Mouse (Mus musculus) retina, postnatal 7 days (tissue): ENCODE data around the gene Aoc1.
"Not testable (repeated sequence)": the region's sequence is repeated elsewhere in the genome, so short reads cannot be mapped to it uniquely, and the experiment has no call there.

Source experiments
- DNase-seq: peaks from one replicate; pipeline ENCODE4 v3.0.0-alpha.2; 2012; ENCODE audit warnings: low read depth, low spot score

Gene Aoc1

DNA sequence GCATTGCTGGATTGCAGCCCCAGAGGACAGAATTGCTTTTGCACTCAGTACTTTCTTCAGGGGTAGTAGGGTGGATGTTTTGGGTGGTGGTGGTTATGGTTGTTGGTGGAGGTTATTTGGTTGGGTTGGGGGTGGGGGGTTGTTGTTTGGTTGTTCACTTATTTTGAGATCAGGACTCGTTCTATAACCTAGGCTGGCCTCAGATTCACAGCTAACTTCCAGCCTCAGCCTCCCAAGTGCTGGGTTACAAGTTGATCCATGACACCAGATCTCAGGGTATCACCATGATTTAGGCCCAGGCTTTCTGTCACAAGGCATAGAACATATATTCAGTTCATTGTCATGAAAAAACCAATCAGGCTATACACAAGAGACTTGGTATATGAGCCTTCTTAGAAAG is 11.8 kb upstream of the Aoc1 start:
- no peak for DNase-seq

DNA sequence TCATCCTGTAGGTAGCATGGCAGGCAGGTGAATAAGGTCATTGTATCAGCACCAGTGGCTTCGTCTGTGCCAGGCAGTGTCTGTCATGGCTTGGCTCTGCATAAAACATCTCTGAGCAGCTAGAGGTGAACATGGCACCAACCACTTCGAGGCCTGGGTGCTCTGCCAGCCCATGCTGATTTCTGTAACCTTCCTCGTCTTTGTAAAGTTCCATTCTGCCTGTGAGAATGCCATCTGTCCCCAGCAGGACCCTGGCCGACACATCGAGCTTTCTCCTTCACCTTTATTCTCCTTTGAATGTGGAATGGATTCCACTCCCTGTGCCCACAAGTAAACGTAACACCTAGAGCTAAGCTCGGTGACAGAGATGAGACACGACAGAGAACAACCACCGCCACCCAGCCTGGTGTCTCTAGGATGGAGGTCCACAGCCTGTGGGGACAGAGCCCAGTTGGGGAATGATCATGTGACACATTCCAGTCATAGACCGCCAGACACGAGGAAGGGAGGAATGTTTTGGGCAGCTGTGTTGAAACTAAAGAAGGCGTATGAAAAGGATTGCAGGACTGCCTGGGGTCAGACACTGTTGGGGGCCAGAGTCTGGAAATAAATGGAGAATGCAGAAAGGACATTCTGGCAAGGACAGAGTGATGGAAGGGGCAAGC is 10.9 kb upstream of the Aoc1 start:
- DNase-seq: no peak

GRCm38 (mm10) chr6:48862816-48863215 is 9.9 kb upstream of the Aoc1 start:
- no peak for DNase-seq

GRCm38 (mm10) chr6:48863488-48863887 is 9.2 kb upstream of the Aoc1 start:
- no peak for DNase-seq

GRCm38 (mm10) chr6:48864181-48864580 is 8.5 kb upstream of the Aoc1 start:
- DNase-seq: no peak

DNA sequence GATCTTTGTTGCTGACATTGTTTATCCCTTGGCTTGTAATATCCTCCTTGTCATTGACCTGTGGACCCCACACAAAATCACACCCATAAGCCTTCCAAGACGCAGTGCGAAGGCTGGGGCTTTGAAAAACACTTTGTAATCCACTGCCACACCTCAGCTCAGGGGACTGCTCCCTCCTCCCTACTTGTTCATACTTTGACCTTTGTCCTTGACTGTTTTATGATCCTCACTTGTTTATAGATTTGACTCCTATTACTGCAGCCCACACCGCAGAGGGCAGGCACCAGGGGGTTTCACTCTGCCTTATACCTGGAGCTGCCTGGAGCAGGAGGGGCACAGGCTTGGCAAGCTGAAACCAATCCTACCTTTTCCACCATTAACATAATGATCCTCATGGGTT is 8.0 kb upstream of the Aoc1 start:
- DNase-seq: no peak

GRCm38 (mm10) chr6:48865152-48865745 is 7.4 kb upstream of the Aoc1 start:
- no peak for DNase-seq

DNA sequence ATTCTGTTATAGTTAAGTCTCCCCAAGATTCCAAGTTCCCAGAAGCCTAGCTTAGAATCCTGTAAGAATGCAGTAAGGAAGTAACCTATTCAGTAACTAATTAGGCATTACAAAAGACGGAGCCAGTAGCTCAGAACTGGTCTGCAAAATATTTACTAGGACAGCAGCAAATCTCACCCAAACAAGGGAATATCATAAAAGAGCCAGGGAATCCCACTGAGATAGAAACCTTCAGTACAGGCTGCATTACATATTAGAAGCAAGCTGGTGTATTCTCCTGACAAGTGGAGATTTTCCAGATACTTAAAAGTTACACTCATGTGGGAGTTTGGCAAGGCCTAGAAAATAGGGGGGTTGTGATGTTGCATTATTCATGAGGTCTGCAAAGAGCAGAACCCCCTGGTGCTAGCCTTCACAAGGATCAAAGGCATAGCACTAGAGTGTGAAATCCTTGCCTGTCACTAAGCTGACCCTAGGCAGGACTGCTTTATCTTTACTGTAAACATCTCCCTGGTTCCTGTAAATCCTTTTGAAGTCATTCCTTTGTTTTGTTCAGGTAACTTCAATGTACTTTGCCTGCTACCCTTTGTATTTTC is 6.2 kb upstream of the Aoc1 start:
- not testable (repeated sequence) for DNase-seq

DNA sequence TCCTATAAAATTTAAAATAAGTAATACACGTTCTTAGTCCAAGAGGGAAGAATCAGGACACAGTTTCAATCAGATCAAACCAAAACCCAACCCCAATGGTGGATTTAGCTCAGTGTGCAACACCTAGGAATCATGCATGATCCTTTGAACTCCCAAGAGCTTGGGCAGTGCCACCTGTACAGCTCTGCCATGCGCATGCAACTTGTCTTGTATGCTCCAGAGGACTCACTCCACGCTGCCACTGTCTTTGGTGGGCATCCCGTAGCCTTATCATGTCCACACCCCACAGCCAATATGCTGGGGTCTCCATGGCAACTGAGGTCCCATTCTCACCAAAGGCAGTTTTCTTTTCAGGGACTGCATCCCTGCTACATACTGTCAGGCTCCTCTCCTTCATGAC is 5.5 kb upstream of the Aoc1 start:
- no peak for DNase-seq

DNA sequence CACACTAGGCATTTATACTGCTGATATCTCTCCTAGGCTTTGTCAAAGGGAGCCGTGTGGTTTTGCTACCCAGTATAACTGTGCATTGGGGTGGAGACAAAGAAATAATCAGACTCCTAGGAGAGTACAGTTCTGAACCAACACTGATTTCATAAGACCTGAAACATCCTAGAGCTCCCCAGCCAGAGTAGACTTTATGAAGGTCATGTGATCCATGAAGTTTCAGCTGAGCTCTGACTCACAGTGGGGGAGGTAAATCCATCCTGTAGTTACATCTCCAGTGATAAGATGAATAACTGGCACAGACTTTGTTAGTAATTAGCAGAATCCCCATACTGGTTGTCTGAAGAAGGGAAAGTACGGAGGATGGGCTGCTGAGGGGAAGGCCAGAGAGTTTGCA is 2.9 kb upstream of the Aoc1 start:
- DNase-seq: no peak

GRCm38 (mm10) chr6:48874576-48874975 is 1.9 kb downstream of the Aoc1 start:
- DNase-seq: no peak

DNA sequence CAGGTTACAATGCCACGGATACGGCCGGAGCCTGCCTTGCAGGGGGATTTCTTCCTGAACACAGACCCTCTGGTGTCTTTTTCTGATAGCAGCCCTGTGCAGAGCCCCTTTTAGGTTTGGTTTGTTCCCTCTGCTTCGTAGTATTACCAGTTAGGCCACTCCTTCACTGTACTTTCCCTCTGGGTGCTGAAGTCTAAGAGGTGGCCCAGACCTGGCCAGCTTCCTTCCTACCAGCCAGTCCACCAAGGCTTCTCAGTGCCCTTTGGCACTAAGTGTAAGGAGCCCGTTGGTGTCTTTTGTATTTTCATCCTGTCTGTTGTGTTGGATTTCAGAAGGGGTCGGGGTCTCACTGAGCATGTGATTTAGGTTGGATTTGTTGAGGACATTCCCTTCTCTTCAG is 2.8 kb downstream of the Aoc1 start:
- no peak for DNase-seq

DNA sequence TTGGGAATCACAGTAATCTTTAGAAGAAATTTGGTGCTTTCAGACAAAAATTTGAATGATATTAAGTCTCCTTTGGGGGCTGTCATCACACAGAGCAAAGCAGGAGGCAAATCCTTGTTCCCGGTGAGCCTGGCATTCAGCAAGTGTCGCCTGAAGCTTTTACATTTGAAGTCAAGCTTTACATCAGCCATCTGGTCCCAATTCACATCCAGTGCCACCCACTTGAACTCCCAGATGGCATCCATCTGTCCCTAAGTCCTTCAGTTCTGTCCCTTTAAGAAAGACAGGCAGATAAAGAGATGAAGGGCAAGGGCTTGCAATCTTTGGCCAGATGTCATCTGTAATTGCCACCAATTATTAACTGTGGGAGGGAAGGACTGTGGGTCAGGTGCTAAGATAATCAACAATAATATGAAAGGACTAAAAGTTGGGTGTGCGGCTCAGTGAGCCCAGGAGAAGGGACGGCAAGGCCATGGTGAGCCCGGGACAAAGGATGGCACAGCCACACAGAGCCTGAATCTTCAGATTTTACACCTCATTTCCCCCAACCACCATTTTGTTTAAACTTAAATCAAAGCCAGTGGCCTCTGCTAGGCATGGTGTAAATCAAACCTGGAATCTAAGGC is 3.9 kb downstream of the Aoc1 start:
- no peak for DNase-seq

GRCm38 (mm10) chr6:48894203-48894602 is 21.5 kb downstream of the Aoc1 start:
- DNase-seq: no peak

DNA sequence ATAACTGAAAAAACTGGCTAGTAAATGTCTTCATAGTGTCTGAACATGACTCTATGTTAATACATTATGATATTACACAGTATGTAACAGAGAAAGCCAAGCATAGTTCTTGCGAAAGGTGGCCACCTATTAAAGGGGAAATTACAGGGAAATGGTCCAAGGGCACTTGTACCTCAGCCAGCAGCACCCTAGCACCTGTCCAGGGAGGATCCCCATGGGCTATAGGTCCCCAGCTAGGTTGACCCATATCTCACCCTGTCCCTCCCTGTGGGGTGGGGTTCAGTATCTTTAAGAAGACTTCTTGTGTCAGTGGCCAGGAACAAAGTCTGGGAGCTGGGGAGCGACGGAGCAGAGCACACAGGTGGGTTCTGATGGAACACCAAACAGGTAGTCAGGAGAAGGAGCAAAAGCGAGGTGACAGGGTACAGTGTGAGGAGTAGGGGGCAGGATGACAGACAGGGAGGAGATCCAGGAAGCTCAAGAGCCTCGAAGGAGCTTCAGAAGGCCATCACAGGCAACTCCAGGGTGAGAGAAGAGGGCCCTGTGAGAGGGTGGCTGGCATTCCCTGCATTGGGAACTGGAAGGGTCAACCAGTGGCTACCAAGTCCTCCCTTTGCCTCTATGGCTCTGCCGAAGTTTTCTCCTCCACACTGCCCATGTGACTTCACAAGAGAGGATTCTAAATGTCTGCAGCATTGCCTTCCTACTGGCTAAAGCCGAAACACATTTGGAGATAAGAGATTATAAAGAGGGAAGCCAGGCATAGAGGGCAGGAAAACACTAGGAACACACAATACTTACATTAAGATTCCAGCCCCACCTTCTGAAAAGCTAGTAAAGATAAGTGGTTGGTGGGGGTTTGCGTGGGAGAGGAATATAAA is 22.5 kb downstream of the Aoc1 start:
- no peak for DNase-seq

DNA sequence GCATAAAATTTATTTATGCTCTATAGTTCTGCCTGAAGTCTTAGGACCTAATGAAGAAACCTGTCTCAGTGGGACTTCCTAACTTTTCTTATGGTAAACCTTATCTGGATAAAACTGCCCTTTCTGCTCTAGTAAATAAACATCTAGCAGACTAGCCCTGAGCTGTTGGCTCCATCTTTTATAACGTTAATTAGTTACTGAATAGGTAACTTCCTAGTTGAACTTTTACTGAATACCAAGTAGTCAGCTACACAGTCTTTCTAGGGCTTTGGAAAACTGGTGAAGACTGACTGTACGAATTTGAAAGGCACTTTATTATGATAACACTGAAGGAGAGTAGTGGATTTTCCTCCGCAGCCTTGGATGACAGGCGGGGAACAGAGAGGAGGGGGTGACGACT is 23.2 kb downstream of the Aoc1 start:
- DNase-seq: no peak

DNA sequence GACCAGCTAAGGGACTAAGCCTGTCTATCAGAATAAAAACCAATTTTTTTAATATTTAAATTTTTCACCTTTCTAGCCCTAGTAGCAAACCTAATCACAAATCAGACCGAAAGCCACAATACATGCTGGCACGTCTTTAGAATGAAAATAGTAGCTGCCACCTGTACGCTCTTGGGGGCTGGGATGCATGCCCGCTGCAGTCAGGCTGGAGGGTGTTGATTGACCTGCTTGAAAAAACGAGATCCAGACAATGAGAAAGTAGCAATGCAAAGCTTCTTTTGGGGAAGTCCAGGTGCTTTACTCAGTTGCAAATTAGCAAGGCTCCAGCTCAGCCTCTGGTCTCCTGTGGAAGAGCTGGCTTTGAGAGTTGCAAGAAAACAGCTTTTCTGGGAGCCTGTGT is 24.3 kb downstream of the Aoc1 start:
- no peak for DNase-seq

GRCm38 (mm10) chr6:48901316-48901715 is 28.6 kb downstream of the Aoc1 start:
- DNase-seq: not testable (repeated sequence)

- no peak for DNase-seq
These were observed 30.1 kb downstream of the Aoc1 start for GRCm38 (mm10) chr6:48902511-48903406.

DNA sequence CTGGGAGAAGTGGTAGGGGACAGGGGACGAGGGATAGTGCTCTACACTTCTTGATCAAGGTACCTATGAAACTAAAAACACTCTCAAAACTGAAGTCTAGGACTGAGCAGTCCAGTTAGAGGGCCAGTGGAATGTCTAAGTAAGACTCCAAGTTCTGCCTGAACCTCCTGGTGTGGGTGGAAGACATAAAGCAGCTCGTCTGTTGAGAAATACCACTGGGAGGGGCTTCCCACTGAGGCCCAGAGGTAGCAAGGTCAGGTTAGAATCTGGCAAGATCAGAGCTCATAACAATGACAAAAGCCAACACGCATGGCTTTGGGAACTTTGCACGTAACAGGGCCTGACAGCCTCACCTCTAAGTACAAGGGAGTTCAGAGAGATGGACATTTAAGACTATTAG is 30.7 kb downstream of the Aoc1 start:
- no peak for DNase-seq

- no peak for DNase-seq
These were observed 32.9 kb downstream of the Aoc1 start for GRCm38 (mm10) chr6:48905606-48906005.
